Mouse (Mus musculus) cortical plate, adult 2 months (tissue): Measurements from ENCODE around the gene Cyp2d9.

Experiments used
- CTCF ChIP-seq: fragments of 200-500 bp; IDR thresholded peaks from 2 replicates; pipeline ENCODE4 v1.5.1; 2011; ENCODE audit warnings: mild to moderate bottlenecking, control low read depth, low read length; ENCODE audit not compliant: insufficient read depth; ENCODE audit errors: extremely low read depth
- POLR2A ChIP-seq: fragments of 200-500 bp; IDR thresholded peaks from 2 replicates; pipeline ENCODE4 v1.6.1; 2011; ENCODE audit warnings: mild to moderate bottlenecking, low read length, control low read depth; ENCODE audit not compliant: insufficient read depth; ENCODE audit errors: extremely low read depth

DNA sequence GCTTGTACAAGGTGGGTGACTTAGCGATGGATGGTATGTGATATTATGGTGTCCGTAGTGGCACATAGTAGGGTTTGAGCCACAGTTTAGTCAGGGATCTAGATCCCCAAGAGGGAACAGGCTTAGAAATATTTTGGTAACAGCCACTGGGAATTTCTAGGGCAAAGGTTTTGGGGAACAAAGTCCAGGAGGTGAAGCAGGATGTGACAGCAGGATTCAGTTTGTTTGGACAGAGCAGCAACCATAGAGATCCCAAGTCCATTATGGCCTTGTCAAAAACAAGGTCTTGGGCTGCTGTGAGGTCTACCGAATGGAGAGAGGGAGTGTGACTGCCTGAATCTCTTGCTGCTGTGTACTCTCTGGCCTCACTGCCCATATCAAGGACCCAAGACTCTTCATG lies 10.4 kb downstream of the Cyp2d9 start:
- TF ChIP-seq POLR2A: no peak
- TF ChIP-seq CTCF: no peak
